Mouse (Mus musculus) lung, adult 2 months (tissue): ENCODE measurements around the gene Thap4. TPM values are rescaled to one million over a fixed set of nuclear protein-coding genes. Genes with fewer than 3 reads are reported as not detected.

Experiments
- DNase-seq: peaks from one replicate; pipeline ENCODE4 v3.0.0; 2022
- H3K4me1 ChIP-seq: fragments of 200-500 bp; 2 replicates; pipeline ENCODE4 v1.6.1; 2011; ENCODE audit warnings: low read length; ENCODE audit not compliant: control insufficient read depth, insufficient read depth
- H3K4me3 ChIP-seq: fragments of 200-500 bp; replicated peaks from 2 replicates; pipeline ENCODE3; 2011; ENCODE audit warnings: low read depth, mild to moderate bottlenecking, control low read depth, low read length; ENCODE audit errors: extremely low read depth
- CTCF ChIP-seq: fragments of 200-500 bp; IDR thresholded peaks from 2 replicates; pipeline ENCODE4 v1.5.1; 2011; ENCODE audit warnings: mild to moderate bottlenecking, low read length, control low read depth; ENCODE audit not compliant: insufficient read depth
- POLR2A ChIP-seq: fragments of 200-500 bp; IDR thresholded peaks from 2 replicates; pipeline ENCODE4 v1.6.1; 2011; ENCODE audit warnings: low read depth, mild to moderate bottlenecking, control low read depth, low read length, borderline replicate concordance; ENCODE audit errors: extremely low read depth
- WGBS: fragments of 180-500 bp; shearing (Covaris S2); methylation state at CpG from one replicate; pipeline ENCODE4 v1.1.7; 2018; 5-methylcytosine and 5-hydroxymethylcytosine counted together
- polyA plus RNA-seq: library from polyadenylated mRNA; depleted of rRNA; stranded (reverse); fragments of >200 nt; gene quantifications from 2 replicates; pipeline ENCODE4 v1.2.3, GENCODE M21; 2012; rRNA removed

Thap4 gene
- polyA plus RNA-seq, 1 experiment, result 29.3 TPM

- TF ChIP-seq POLR2A (no peak), CTCF (no peak)
- no peak for DNase-seq
- 64% methylated on average over 7 of the region's 7 CpGs for WGBS
- Histone ChIP-seq H3K4me1 (no peaks in the 10 kb centered on the region), H3K4me3 (no peak overlapping the region)
These were observed 98.2 kb downstream of the Thap4 start for GRCm38 (mm10) chr1:93656325-93657024.

- TF ChIP-seq POLR2A (no peak), CTCF (no peak)
- no peak for DNase-seq
- 56% methylated on average over 2 of the region's 2 CpGs for whole genome bisulfite sequencing
- Histone ChIP-seq H3K4me3 (no peak overlapping the region), H3K4me1 (no peaks in the 10 kb centered on the region)
These were observed 99.9 kb downstream of the Thap4 start for GRCm38 (mm10) chr1:93654798-93655197.

GRCm38 (mm10) chr1:93654275-93654674, 100.4 kb downstream of the Thap4 start:
- TF ChIP-seq POLR2A (no peak), CTCF (no peak)
- Histone ChIP-seq H3K4me3 (no peak overlapping the region), H3K4me1 (no peaks in the 10 kb centered on the region)
- WGBS, result 18% methylated on average over 2 of the region's 2 CpGs
- DNase-seq, result no peak

Other genes starting within 250 kb of the Thap4 start
- gene Farp2, start 242.8 kb downstream of the Thap4 start, polyA plus RNA-seq, result 4.2 and 4.7 TPM in 2 replicates
- gene Stk25, start 96.2 kb downstream of the Thap4 start, polyA plus RNA-seq, result 88.6 and 141 TPM in 2 replicates
- gene Bok, start 69.2 kb downstream of the Thap4 start, polyA plus RNA-seq, result 32.5 and 41.7 TPM in 2 replicates
- gene Atg4b, start 3.4 kb downstream of the Thap4 start, polyA plus RNA-seq, result 38.6 and 50.6 TPM in 2 replicates
- 26.8 and 29.1 TPM in 2 replicates for gene Dtymk, start 47.1 kb upstream of the Thap4 start, polyA plus RNA-seq
- 7.1 and 10.1 TPM in 2 replicates for gene Ing5, start 49.1 kb upstream of the Thap4 start, polyA plus RNA-seq
- 17.0 and 21.3 TPM in 2 replicates for gene D2hgdh, start 70.0 kb upstream of the Thap4 start, polyA plus RNA-seq
- 0.62 and 0.67 TPM in 2 replicates for gene Gal3st2, start 106.4 kb upstream of the Thap4 start, polyA plus RNA-seq
- 0.59 TPM in 1 of 2 replicates, not detected in the other for gene Gal3st2b, start 163.4 kb upstream of the Thap4 start, polyA plus RNA-seq
- 0.03 TPM in 1 of 2 replicates, not detected in the other for gene Gal3st2c, start 235.6 kb upstream of the Thap4 start, polyA plus RNA-seq